Mouse (Mus musculus) intestine, embryonic 16.5 days (tissue): ENCODE results near the gene Mpc1. TPM values are rescaled to one million over a fixed set of nuclear protein-coding genes. Genes with fewer than 3 reads are reported as not detected.

Experiments
- ATAC-seq: fragments of 200-750 bp; cut with Nextera tagmentation; 2 replicates; pipeline ENCODE4 v1.8.0; 2017; ENCODE audit warnings: moderate TSS enrichment, moderate library complexity
- H3K27ac ChIP-seq: fragments of 300-500 bp; sonication (generic); 2 replicates; pipeline ENCODE4 v1.5.1; 2014; ENCODE audit warnings: mild to moderate bottlenecking, low read length
- H3K27me3 ChIP-seq: fragments of 300-500 bp; sonication (generic); replicated peaks from 2 replicates; pipeline ENCODE4 v1.6.1; 2014; ENCODE audit warnings: low read length, control low read depth, mixed read lengths; ENCODE audit not compliant: control insufficient read depth, insufficient read depth
- H3K36me3 ChIP-seq: fragments of 300-500 bp; sonication (generic); 2 replicates; pipeline ENCODE4 v1.6.1; 2014; ENCODE audit warnings: low read length, control low read depth; ENCODE audit not compliant: control insufficient read depth, insufficient read depth
- H3K4me1 ChIP-seq: fragments of 300-500 bp; sonication (generic); 2 replicates; pipeline ENCODE4 v1.6.1; 2014; ENCODE audit warnings: low read length, control low read depth, mixed read lengths; ENCODE audit not compliant: control insufficient read depth, insufficient read depth
- H3K4me2 ChIP-seq: fragments of 300-500 bp; sonication (generic); 2 replicates; pipeline ENCODE4 v1.6.1; 2014; ENCODE audit warnings: low read depth, low read length, control low read depth
- H3K4me3 ChIP-seq: fragments of 300-500 bp; sonication (generic); 2 replicates; pipeline ENCODE4 v1.5.1; 2014; ENCODE audit warnings: mild to moderate bottlenecking, low read length
- H3K9ac ChIP-seq: fragments of 300-500 bp; sonication (generic); 2 replicates; pipeline ENCODE4 v1.6.1; 2014; ENCODE audit warnings: low read depth, low read length
- H3K9me3 ChIP-seq: fragments of 300-500 bp; sonication (generic); 2 replicates; pipeline ENCODE4 v1.6.1; 2016; ENCODE audit warnings: low read length, control low read depth; ENCODE audit not compliant: control insufficient read depth
- WGBS: fragments of 180-500 bp; shearing (Covaris S2); extraction: QIAGEN DNeasy Blood & Tissue Kit; methylation state at CpG from one replicate; pipeline ENCODE4 v1.1.7; 2014; 5-methylcytosine and 5-hydroxymethylcytosine counted together
- polyA plus RNA-seq: library from polyadenylated mRNA; unstranded; fragments of >200 nt; fragmentation: Nextera tagmentation; extraction: Ambion mirVana; gene quantifications from 2 replicates; pipeline ENCODE4 v1.2.1, GENCODE M21; 2015

The Mpc1 gene
- 223 and 235 TPM in 2 replicates for polyA plus RNA-seq

DNA sequence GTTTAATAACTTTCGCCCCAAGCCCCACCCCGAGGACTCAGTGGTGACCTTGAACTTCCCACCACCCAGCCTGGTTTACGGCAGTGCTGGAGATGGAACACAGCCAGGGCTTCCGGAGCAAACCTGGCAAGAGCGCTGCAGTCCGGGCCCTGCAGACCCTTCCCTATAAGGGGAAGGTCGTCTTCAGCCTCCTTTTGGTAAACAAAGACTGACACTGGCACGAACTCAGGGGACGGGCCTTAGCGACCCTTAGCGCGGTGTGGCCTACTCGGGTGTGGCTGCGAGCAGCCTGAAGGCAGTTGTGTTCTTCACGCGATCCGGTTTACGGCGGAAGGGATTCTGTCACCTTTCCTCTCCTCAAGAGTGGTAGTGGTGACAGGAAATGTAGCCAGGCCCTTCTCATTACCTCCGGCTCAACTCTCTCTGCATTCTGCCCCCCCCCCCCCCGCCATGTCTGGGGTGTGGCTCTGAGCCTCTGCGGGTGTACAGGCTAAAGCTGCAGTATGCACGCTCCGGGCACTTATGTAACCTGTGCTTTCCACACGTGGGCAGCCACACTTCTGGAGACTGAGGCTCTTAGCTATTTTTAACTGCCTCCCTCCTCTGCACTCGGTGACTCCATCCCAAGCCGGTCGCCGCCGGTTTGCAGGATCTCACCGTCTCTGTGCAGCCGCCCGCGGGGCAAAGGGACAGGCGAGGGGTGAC lies at the start of gene Mpc1:
Gene Mpc1, plus strand, starts transcription at position 84 of the 705 bp plus-strand sequence.
- no peaks in the 10 kb centered on the region for H3K27me3 ChIP-seq
- H3K9ac ChIP-seq = peak within 1 kb of the TSS; percentile 88
- no peaks in the 10 kb centered on the region for H3K9me3 ChIP-seq
- peak within 1 kb of the TSS; percentile 86 for H3K4me2 ChIP-seq
- H3K27ac ChIP-seq = peak within 1 kb of the TSS; percentile 97
- peak; percentile 77 for ATAC-seq
- peaks cover 8% of the 10 kb centered on the region for H3K4me1 ChIP-seq
- peak within 1 kb of the TSS; percentile 88 for H3K4me3 ChIP-seq
- H3K36me3 ChIP-seq = no peaks in the 10 kb centered on the region
- under 1% methylated on average over 34 of the region's 35 CpGs for WGBS

DNA sequence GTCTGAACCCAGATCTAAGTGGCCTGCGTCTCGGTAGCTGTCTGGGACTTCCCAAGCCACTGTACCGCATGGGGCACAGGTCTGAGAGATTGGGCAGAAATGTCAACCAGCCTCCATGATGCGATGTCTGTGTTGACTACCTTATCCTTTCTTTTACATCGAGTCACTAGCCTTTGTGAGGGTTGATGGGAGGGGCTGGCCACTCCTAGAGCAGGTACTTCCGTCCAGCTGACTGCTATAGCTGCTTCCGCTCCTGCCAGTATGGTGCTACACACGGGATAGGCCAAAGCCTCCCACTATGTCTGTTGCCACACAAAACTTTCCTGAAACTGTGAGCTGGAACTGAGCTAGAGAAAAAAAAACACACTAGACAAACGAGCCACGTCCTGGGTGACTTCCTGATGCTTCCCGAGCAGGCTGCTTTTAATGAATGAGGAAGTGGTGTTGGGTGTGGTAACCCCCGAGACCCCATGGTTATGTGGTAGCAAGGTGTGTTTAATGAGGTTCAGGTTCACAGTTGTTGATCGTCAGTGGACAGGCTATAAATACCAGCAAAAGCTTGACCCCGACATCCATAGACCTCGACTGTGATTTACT lies 49.0 kb upstream of the Mpc1 start:
- Histone ChIP-seq H3K4me3 (no peak overlapping the region), H3K4me2 (no peak overlapping the region), H3K27me3 (no peaks in the 10 kb centered on the region), H3K36me3 (no peaks in the 10 kb centered on the region), H3K9ac (no peak overlapping the region), H3K9me3 (no peaks in the 10 kb centered on the region), H3K4me1 (no peaks in the 10 kb centered on the region), H3K27ac (no peak overlapping the region)
- no peak for ATAC-seq
- 62% methylated on average over 15 of the region's 15 CpGs for WGBS

DNA sequence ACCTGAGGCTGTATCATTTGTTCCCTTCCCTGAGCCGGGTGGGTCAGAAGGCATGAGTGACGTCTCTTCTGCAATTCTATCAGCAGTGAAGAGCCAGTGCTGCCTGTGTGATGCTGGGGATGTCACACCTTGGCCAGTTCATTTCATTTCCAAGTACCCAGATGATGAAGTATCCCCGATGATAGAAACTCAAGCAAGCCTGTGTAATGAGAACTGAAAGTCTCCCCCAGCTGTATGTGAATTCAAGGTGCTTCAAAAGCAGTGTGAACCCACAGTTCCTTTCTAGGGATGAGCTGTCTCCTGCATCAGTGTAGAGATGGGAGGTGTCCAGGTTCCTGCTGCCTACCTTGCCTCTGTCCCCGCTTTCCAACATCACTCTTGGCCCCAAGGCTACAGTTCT lies 48.2 kb upstream of the Mpc1 start:
- H3K9me3 ChIP-seq = no peaks in the 10 kb centered on the region
- WGBS = 89% methylated on average over 4 of the region's 4 CpGs
- H3K4me3 ChIP-seq = no peak overlapping the region
- no peak overlapping the region for H3K27ac ChIP-seq
- no peak for ATAC-seq
- no peaks in the 10 kb centered on the region for H3K4me1 ChIP-seq
- no peaks in the 10 kb centered on the region for H3K27me3 ChIP-seq
- H3K9ac ChIP-seq = no peak overlapping the region
- H3K4me2 ChIP-seq = no peak overlapping the region
- no peaks in the 10 kb centered on the region for H3K36me3 ChIP-seq

DNA sequence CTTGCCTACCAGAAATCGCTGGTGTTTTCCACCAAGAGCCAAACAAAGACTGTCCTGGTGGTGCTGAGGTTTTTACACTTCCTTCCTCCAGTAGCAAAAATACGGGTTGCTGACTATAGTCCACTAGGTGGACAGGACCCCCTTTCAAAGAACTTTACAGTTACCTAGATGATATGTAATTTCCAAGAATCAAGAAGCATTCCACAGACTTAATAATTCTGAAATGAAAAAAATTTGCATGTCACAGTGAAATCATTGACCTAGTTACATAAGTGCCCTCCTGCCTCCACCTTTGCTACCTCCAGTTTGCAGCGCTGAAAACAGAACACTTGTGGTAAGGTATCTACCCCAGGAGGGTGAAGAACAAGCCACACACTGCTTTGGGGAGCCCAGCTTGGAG lies 47.0 kb upstream of the Mpc1 start, which contains the start of gene Ccr6:
Gene Ccr6, plus strand, starts transcription at position 301 of the 400 bp plus-strand sequence.
- Histone ChIP-seq H3K4me2 (no peak within 1 kb of the TSS), H3K4me1 (no peaks in the 10 kb centered on the region), H3K36me3 (no peaks in the 10 kb centered on the region), H3K9ac (no peak within 1 kb of the TSS), H3K9me3 (no peaks in the 10 kb centered on the region), H3K27ac (no peak within 1 kb of the TSS), H3K27me3 (no peaks in the 10 kb centered on the region), H3K4me3 (no peak within 1 kb of the TSS)
- no peak for ATAC-seq
- WGBS = 73% methylated on average over 3 of the region's 3 CpGs

DNA sequence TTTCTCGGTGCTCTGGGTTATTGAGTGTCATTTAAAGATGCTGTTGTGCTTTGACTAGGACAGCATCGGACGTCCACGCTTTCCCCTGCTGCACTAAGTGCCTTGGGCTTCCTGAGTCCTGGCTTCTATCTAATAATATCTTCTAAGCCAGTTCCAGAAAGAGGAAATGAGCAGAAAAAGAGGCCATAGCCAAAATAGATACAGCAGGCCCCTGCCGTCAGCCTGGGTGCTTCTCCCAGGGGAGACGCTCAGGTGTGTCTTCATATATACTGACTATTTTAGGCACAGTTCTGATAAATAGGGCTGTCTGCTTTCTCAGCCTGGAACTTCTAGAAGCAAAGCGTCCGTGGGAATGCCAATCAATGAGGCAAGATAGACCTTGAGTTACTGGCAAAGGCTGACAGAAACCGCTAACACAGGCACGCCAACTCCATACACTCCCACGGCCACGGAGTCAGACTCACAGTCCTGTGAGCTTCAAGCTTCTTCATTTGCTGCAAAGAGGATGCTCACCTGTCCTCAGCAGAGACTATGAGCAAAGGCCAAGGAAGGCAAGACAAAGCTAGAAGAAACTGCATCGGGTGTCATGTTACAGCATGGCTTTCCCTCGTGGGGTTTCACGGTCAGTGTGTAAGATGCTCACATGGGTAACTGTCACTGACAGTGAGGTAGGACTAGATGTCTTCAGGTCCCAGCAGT lies 44.5 kb upstream of the Mpc1 start:
- Histone ChIP-seq H3K9ac (no peak overlapping the region), H3K36me3 (no peaks in the 10 kb centered on the region), H3K27me3 (no peaks in the 10 kb centered on the region), H3K4me3 (no peak overlapping the region), H3K27ac (no peak overlapping the region), H3K4me1 (no peaks in the 10 kb centered on the region), H3K4me2 (no peak overlapping the region), H3K9me3 (no peaks in the 10 kb centered on the region)
- WGBS = 79% methylated on average over 15 of the region's 15 CpGs
- ATAC-seq = no peak

DNA sequence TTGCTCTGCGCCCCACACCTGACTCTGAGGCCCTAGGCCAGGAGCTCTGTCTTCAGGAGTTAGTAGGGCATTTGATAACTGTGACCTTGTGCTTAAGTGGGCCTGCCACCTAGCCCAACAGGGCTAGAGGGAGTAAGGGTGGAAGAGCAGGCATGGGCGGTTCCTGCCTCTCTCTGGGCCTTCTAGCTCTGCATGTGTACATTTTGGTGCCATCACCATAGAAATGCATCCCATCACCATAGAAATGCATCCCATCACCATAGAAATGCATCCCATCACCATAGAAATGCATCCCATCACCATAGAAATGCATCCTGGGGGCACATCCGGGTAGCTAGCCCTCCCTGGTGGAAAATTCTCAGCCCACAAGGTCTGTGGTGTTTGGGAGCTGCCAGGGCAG lies 43.1 kb upstream of the Mpc1 start:
- Histone ChIP-seq H3K27ac (no peak overlapping the region), H3K27me3 (no peaks in the 10 kb centered on the region), H3K9ac (no peak overlapping the region), H3K4me2 (no peak overlapping the region), H3K4me1 (no peaks in the 10 kb centered on the region), H3K9me3 (no peaks in the 10 kb centered on the region), H3K4me3 (no peak overlapping the region), H3K36me3 (no peaks in the 10 kb centered on the region)
- 80% methylated on average over 3 of the region's 3 CpGs for WGBS
- no peak for ATAC-seq

DNA sequence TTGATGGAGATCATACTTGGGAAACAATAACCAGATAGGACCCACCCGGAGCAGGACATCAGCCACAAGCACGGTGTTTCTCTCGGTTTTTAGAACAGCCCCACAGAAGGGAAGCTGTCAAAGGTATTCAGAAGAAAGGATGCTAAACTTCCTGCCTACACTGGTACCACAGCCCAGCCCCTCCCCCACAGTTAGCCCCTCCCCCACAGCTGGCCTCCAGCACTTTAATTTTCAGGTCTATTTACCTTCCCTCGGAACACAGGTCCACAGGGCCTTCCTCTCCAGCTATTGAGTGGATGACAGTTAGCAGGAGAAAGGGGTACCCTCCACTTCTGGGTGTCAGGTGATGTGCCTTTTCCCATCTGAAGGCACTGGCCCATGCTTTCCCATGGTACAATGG lies 42.2 kb upstream of the Mpc1 start:
- Histone ChIP-seq H3K9me3 (no peaks in the 10 kb centered on the region), H3K36me3 (no peaks in the 10 kb centered on the region), H3K9ac (no peak overlapping the region), H3K27me3 (no peaks in the 10 kb centered on the region), H3K27ac (no peak overlapping the region), H3K4me3 (no peak overlapping the region), H3K4me2 (no peak overlapping the region), H3K4me1 (no peaks in the 10 kb centered on the region)
- ATAC-seq = no peak
- 57% methylated on average over 4 of the region's 4 CpGs for WGBS

DNA sequence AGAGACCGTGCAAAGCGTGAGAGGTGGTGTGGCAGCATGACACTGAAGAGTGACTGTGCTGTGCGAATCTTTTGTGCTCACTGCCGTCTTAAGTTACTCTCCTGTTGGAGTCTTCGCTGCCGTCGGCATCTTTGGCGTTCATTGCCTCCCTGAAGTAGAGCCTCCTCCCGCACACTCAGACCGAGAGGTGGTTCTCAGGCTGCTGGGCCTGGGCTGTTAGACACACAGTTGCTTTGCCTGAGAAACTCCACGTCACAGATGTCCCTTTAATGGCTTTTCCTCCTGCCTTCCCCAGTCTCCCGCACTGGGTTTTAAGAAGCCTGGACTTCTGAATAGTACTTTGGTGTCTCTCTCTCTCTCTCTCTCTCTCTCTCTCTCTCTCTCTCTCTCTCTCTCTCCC lies 41.1 kb upstream of the Mpc1 start:
- Histone ChIP-seq H3K9ac (no peak overlapping the region), H3K36me3 (no peaks in the 10 kb centered on the region), H3K27ac (no peak overlapping the region), H3K4me3 (no peak overlapping the region), H3K4me1 (no peaks in the 10 kb centered on the region), H3K27me3 (no peaks in the 10 kb centered on the region), H3K4me2 (no peak overlapping the region), H3K9me3 (no peaks in the 10 kb centered on the region)
- no peak for ATAC-seq
- WGBS = 75% methylated on average over 12 of the region's 12 CpGs

DNA sequence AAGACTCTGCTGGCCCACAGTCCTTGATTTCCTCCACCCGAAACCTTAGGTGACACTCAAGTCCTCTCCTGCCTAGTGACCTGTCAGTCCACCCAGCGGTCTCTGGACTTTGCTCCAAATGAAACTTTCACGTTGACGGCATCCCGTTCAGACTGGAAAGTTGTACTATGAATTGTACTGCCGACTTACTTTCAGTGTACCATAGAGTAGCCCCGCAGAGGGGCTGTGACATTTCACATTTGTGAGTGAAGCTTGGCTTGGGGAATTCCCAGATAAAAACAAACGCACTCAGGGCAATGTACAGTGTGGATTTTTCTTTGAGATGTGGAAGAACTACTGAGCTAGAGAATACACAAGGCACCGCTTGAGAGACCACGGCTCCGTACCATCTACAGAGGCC lies 40.5 kb upstream of the Mpc1 start:
- H3K9ac ChIP-seq = no peak overlapping the region
- no peak overlapping the region for H3K4me3 ChIP-seq
- ATAC-seq = no peak
- no peaks in the 10 kb centered on the region for H3K4me1 ChIP-seq
- no peaks in the 10 kb centered on the region for H3K36me3 ChIP-seq
- H3K27ac ChIP-seq = no peak overlapping the region
- 82% methylated on average over 11 of the region's 11 CpGs for WGBS
- H3K4me2 ChIP-seq = no peak overlapping the region
- H3K27me3 ChIP-seq = no peaks in the 10 kb centered on the region
- H3K9me3 ChIP-seq = no peaks in the 10 kb centered on the region
